Mouse (Mus musculus): ENCODE measurements at regions not wholly inside any gene's neighbourhood (a gene's known extent, or its start where the extent isn't known, plus 50 kb on each side); places are given as distances from the start of the nearest gene placed in this dataset.

- DNase-seq, result no peak
Observed at GRCm38 (mm10) chr14:76245063-76245396, 134.3 kb downstream of the Nufip1 start.

DNA sequence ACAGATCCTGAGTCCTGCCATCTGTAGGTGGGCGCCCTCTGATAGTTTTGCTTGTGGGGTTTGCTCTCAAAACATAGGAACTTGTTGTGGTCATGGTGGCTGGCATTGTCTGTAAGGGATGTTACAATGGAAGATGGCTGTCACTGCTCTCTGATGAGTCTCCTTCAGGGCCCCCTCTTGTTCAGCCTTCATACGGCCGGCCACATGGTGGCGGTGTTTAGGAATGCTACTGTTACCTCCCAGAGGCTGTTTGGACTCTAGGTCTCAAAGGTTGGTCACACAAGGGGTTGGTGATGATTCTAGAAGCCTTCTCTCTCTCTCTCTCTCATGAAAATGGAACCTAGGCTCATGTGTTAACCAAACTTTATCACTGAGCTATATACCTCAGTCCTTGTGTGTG lies 137.0 kb downstream of the Nufip1 start:
- DNase-seq, result no peak

DNA sequence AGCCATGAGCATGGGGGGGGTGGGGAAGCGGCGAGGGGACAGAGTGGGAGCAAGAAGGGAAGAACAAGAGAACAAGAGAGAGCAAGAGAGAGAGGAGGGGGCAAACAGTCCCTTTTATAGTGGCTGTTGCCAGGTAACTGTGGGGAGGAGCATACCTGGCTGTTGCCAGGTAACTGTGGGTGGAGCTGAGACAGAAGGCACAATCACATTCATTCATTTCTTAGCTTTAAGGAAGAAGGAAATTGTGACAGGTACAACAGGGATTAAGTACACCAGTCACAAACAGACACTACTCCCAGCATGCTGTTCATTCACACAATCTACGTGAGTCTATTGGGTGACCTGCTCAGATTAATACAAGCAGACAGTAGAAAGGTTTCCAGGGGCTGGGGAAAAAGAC lies 143.2 kb downstream of the Nufip1 start:
- DNase-seq, result no peak

- DNase-seq, result peak; percentile 25 to 60
Observed at GRCm38 (mm10) chr14:76254565-76255501, 144.1 kb downstream of the Nufip1 start.

- DNase-seq, result no peak
Observed at GRCm38 (mm10) chr14:76255971-76256370, 145.3 kb downstream of the Nufip1 start.

GRCm38 (mm10) chr14:76258626-76259025 lies 147.9 kb downstream of the Nufip1 start:
- no peak for DNase-seq

DNA sequence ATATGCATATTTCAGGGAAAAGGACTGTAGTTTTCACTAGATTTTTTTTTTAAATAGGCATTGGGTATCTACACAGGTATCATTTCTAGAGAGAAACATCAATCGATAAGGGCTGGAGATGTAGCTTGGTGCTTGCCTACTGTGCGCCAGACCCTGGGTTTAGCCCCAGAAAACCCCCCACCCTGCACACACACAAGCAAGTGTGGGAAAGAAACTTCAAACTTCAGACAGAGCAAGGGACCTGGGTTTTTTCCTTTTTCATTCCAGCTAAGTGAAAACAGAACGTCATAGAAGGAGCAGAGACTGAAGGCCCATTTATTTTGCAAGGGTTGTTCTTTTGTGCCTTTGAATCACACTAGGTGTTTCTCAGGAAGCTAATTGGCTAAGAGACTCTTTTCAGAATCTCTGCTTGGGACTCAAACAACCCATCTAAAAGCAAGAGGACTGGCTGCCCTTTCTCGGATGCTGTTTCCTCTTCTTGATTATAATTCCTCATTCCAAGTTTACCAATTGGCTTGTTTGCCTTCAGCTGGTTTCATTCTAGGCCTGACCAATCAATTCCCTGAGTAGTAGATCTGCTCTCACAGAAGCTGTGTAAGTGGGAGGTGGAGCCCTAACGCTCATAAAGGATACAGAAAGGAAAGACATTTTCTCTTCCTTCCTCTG lies 150.1 kb downstream of the Nufip1 start:
- DNase-seq, result no peak

GRCm38 (mm10) chr14:76263682-76264081 lies 151.1 kb upstream of the Tsc22d1 start:
- DNase-seq, result peak; percentile 40 to 58

DNA sequence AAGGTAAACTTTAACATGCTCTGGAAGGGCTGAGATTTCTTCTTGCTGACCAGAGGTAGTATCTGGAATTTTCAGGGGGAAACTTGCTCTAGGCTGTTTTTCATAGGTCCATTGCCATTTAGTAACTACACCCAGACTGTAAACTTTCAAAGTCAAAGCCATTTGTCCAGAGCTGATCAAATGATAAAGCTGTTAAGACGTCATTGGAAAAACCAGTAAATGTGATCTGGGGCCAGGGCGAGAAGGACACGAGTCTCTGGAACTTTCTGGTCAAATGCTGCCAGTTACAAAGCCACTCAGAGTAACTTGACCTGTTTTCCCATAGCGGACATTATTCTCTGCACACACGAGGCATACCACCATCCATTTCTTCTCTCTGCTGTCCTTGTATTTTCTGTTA lies 148.9 kb upstream of the Tsc22d1 start:
- DNase-seq, result peak in 1 of 2 experiments; percentile 53

GRCm38 (mm10) chr14:76266249-76266648 lies 148.5 kb upstream of the Tsc22d1 start:
- no peak for DNase-seq

GRCm38 (mm10) chr14:76267091-76267490 lies 147.7 kb upstream of the Tsc22d1 start:
- DNase-seq, result no peak

GRCm38 (mm10) chr14:76271190-76271589 lies 143.6 kb upstream of the Tsc22d1 start:
- DNase-seq, result no peak

DNA sequence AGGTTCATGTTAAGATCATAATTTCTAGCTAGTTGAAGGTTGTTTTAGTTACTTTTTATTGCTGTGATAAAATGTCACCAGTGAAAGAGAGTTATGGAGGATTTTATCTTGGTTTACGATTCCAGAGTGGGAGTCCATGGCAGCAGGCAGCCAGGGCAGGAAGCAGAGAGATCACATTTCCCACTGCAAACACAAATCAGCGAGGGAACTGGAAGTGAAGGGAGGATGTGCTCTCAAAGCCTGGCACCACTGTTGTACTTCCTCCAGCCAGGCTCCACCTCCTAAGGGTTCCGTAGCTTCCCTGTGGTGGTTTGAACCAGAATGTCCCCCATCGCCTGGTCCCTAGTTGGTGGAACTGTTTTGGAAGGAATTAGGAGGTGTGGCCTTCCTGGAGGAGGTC lies 141.9 kb upstream of the Tsc22d1 start:
- no peak for DNase-seq

DNA sequence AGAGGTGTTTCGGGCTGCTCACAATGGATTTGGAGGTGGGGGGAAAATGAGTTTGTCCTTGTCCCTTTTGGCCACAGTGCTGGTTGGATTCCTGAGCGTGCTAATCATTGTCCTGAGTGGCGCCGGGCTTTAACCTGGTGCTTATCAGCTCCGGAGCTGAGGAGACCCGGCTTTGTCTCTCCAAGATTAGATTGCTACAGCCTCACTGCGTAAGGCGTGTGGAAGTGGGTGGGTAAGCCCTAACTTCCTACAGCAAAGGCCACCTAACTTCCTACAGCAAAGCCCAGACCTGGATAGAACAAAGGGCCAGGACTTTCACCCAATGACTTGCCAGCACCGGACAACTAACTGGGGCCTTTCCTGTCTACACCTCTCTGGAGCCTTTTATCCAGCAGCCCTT lies 138.1 kb upstream of the Tsc22d1 start:
- DNase-seq, result no peak

DNA sequence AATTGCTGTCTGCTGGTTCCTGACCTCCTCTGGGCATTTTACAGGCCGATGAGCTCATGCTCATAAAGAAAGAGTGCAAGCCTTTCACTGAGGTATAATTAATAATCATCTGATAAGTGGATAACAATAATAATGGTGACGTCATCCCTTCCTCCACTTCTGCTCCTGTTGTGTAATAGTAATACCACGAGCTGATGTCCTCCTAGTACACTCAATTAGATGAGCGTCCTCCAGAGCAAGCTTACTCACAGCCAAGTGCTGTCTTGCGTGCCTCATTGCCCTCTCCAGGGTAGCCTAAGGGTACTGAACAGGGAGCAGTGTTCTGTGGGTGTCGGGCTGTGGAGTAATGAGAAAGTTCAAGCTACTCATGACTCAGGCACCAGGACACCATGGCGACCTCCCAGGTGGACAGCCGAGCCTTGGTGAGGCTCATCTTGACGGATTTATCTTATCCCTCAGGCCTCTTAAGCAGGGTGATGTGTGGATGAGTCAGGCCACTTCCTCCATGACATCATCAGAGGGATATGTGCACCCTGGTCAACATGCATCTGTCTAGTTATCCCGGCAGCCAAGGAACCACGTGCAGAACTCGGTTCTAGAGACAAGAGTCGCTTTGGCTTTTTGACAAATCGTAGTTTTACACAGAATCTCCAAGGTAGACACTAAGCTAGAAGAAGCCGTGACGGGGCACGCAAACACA lies 135.9 kb upstream of the Tsc22d1 start:
- DNase-seq, result no peak

DNA sequence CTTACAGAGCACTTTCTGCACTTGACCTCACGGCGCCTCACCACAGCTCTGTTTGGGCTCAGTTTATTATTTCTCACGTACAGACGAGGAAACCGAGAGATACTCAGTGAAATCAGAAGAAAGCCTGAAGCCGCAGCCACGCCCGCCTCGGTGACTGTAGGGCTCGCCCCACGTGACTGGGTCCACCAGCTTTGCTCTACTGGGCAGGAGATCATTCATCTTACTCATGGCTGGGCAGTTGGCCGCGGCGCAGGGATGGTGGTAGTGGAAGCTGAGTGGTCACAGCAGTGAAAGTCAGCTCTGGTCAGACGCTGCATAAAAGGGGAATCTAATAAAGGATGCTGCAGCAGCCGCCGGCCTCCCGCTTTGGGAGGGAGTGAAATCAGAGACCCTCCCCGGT lies 135.2 kb upstream of the Tsc22d1 start:
- peak in 1 of 2 experiments; percentile 39 for DNase-seq

DNA sequence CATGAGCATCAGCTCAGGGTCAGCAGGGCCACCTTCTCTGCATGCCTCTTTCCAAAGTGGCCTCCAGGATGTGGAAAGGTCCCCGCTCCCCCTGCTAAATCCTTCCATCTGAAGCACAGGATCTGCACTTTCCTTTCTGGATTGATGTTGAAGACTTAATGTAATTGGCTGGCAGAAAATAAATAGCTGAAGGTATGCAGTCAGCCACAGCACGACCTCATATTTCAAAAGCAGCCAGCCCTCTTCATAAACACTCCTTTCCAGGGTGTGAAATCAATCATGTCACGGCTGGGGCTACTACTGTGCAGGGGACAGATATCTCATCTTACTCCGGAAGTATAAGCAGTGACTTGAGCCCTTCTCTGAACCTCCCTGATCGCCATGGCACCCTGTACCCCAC lies 132.9 kb upstream of the Tsc22d1 start:
- no peak for DNase-seq

DNA sequence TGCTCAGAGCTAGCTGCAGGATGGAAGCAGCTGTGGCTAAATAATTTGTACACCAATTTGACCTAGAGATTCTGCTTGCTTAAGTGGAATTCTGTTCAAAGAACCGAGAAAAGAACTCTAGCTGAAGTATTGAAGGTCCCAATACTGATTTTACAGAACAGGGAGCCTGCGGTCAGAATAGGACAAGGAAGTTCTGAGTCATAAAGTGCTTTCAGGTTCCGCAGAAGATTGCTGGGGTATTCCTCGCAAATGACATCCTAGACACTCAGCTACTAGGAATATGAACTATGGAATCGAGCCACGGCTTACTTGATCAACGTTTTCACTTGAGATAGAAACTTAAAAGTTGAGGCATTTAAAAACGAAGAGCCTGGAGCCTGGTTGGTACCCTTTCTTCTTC lies 127.0 kb upstream of the Tsc22d1 start:
- DNase-seq, result no peak

GRCm38 (mm10) chr14:76290401-76291018 lies 124.3 kb upstream of the Tsc22d1 start:
- no peak for DNase-seq

GRCm38 (mm10) chr14:76292211-76292610 lies 122.5 kb upstream of the Tsc22d1 start:
- DNase-seq, result no peak

GRCm38 (mm10) chr14:76295411-76296169 lies 119.2 kb upstream of the Tsc22d1 start:
- DNase-seq, result peak in 1 of 2 experiments; percentile 7

- DNase-seq, result no peak
Observed at GRCm38 (mm10) chr14:76297864-76298263, 116.9 kb upstream of the Tsc22d1 start.
